Mouse (Mus musculus): ENCODE data around the gene Rnasel.
A peak's percentile ranks its signal among the peaks of the same experiment; 100 is the strongest.

Gene Rnasel

GRCm38 (mm10) chr1:153749211-153749801 is at the start of gene Rnasel:
Rnasel (plus strand) TSS chr1:153749426.
- peak; percentile 81 for DNase-seq (ENCODE audit: extremely low spot score, low spot score)

GRCm38 (mm10) chr1:153700448-153701063 is 48.7 kb upstream of the Rnasel start:
- no peak for DNase-seq (ENCODE audit: extremely low spot score, low spot score)

- DNase-seq (ENCODE audit: extremely low spot score, low spot score): no peak
These were observed 47.8 kb upstream of the Rnasel start for GRCm38 (mm10) chr1:153701461-153701860.

GRCm38 (mm10) chr1:153702166-153702852 is 46.9 kb upstream of the Rnasel start:
- no peak for DNase-seq (ENCODE audit: extremely low spot score, low spot score)

GRCm38 (mm10) chr1:153702853-153703410 is 46.3 kb upstream of the Rnasel start:
- DNase-seq (ENCODE audit: extremely low spot score, low spot score): no peak

- DNase-seq (ENCODE audit: extremely low spot score, low spot score): no peak
These were observed 45.7 kb upstream of the Rnasel start for GRCm38 (mm10) chr1:153703445-153703991.

GRCm38 (mm10) chr1:153704174-153704573 is 45.1 kb upstream of the Rnasel start:
- DNase-seq (ENCODE audit: extremely low spot score, low spot score): peak; percentile 37

- DNase-seq (ENCODE audit: extremely low spot score, low spot score): no peak
These were observed 44.2 kb upstream of the Rnasel start for GRCm38 (mm10) chr1:153704996-153705395.

- no peak for DNase-seq (ENCODE audit: extremely low spot score, low spot score)
These were observed 40.6 kb upstream of the Rnasel start for GRCm38 (mm10) chr1:153708626-153709025.

GRCm38 (mm10) chr1:153709451-153709850 is 39.8 kb upstream of the Rnasel start:
- no peak for DNase-seq (ENCODE audit: extremely low spot score, low spot score)

- no peak for DNase-seq (ENCODE audit: extremely low spot score, low spot score)
These were observed 37.5 kb upstream of the Rnasel start for GRCm38 (mm10) chr1:153711544-153712262.

- DNase-seq (ENCODE audit: extremely low spot score, low spot score): no peak
These were observed 36.6 kb upstream of the Rnasel start for GRCm38 (mm10) chr1:153712633-153713032.

- DNase-seq (ENCODE audit: extremely low spot score, low spot score): no peak
These were observed 31.2 kb upstream of the Rnasel start for GRCm38 (mm10) chr1:153717990-153718389.

- no peak for DNase-seq (ENCODE audit: extremely low spot score, low spot score)
These were observed 28.3 kb upstream of the Rnasel start for GRCm38 (mm10) chr1:153720935-153721334.

GRCm38 (mm10) chr1:153721565-153722310 is 27.5 kb upstream of the Rnasel start:
- DNase-seq (ENCODE audit: extremely low spot score, low spot score): no peak

GRCm38 (mm10) chr1:153723426-153723825 is 25.8 kb upstream of the Rnasel start:
- no peak for DNase-seq (ENCODE audit: extremely low spot score, low spot score)

GRCm38 (mm10) chr1:153726636-153727035 is 22.6 kb upstream of the Rnasel start:
- no peak for DNase-seq (ENCODE audit: extremely low spot score, low spot score)

- no peak for DNase-seq (ENCODE audit: extremely low spot score, low spot score)
These were observed 19.4 kb upstream of the Rnasel start for GRCm38 (mm10) chr1:153729806-153730205.

- DNase-seq (ENCODE audit: extremely low spot score, low spot score): no peak
These were observed 18.6 kb upstream of the Rnasel start for GRCm38 (mm10) chr1:153730671-153731070.

- no peak for DNase-seq (ENCODE audit: extremely low spot score, low spot score)
These were observed 16.0 kb upstream of the Rnasel start for GRCm38 (mm10) chr1:153733181-153733580.

- DNase-seq (ENCODE audit: extremely low spot score, low spot score): no peak
These were observed 14.4 kb upstream of the Rnasel start for GRCm38 (mm10) chr1:153734866-153735265.
